Mouse (Mus musculus): ENCODE data around the gene Rnaseh1. TPM values are rescaled to one million over a fixed set of nuclear protein-coding genes. Genes with fewer than 3 reads are reported as not detected.

The Rnaseh1 gene
- polyA plus RNA-seq, 1 experiment from 2014 or later = 19.6 TPM

DNA sequence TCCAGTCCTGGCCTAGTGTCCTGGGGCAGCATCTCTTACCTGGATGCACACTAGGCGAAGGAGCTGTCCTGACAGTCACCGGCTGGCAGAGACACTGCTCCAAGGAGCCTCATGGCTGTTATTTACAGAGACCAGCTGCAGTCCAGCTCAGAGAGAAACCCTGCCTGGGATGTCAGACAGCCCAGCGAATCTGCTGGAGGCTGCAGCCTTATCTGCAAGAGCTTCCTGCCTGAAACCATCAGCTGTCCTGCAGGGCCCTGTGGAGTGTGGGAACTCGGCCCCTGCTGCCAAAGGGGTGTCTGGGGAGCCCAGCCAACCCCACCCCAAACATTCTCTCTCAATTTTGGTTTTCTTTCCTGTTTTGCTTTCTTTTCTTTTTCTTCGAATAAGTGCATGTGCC is 26.2 kb upstream of the Rnaseh1 start, which contains the start of gene Colec11:
Colec11 (minus strand) TSS at position 183 of the 400 bp plus-strand sequence.
- H3K4me3 ChIP-seq = 0 out of 2 replicates have a peak within 1 kb of the TSS, but pooled peaks have one; percentile 20

DNA sequence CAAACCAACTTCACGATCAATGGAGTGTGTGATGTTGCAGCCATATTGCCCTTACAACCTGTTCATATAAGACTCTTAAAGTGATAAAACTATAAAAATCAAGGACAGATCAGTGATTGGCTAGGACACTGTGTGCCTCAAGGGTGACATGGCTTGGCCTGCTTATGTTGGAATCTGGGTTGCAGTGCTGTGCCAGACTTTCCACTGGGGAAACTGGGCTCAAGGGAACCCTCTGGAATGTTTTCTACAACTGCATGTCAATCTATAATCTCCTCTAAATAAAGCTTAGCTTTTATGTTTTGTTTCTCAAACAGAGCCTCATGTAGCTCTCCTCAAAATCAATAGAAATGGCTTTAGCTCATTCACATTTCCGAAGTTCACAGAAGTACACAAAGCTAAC is 25.2 kb upstream of the Rnaseh1 start:
- H3K36me3 ChIP-seq = peaks cover 16% of the 10 kb centered on the region
- 75% methylated on average over 2 of the region's 2 CpGs for WGBS
- no peak overlapping the region for H3K9ac ChIP-seq
- H3K9me3 ChIP-seq = no peaks in the 10 kb centered on the region
- H3K4me3 ChIP-seq = no peak overlapping the region
- H3K4me2 ChIP-seq = no peak overlapping the region
- peaks cover 37% of the 10 kb centered on the region for H3K4me1 ChIP-seq
- no peak for ATAC-seq (ENCODE audit: extremely low read depth, insufficient number of reproducible peaks, low FRiP score, low TSS enrichment)
- H3K27me3 ChIP-seq (replicated peaks) = no peaks in the 10 kb centered on the region
- no peak overlapping the region for H3K27ac ChIP-seq (replicated peaks)

More for the DNA sequence above, 26.2 kb upstream of the Rnaseh1 start, which contains the start of gene Colec11:
- Histone ChIP-seq H3K27me3 (replicated peaks) (no peaks in the 10 kb centered on the region), H3K4me2 (peak within 1 kb of the TSS; percentile 62), H3K4me1 (peaks cover 37% of the 10 kb centered on the region), H3K9ac (peak within 1 kb of the TSS; percentile 58; the same call in 1 of the 2 replicates), H3K36me3 (peaks cover 6% of the 10 kb centered on the region), H3K9me3 (no peaks in the 10 kb centered on the region), H3K27ac (replicated peaks) (peak within 1 kb of the TSS; percentile 69)
- WGBS = 10% methylated on average over 5 of the region's 5 CpGs
- no peak for ATAC-seq (ENCODE audit: extremely low read depth, insufficient number of reproducible peaks, low FRiP score, low TSS enrichment)

DNA sequence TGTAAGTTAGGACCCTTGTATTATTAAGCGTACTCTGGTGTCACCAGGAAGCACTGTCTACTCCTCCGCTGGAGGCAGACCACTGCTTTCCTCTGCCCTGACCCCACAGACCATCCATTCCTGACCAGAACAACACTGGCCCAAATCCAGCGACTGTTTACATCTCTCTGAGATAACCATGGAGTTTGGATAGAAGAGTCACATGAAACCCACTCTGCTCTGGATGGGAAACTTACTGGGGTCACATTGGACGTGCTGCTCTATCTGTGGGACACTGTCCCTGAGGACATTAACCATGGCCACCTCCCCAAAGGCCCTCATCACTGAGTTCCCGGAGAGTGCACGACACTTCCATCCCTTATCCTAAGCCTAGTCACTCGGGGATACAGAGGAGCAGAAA is 24.0 kb upstream of the Rnaseh1 start:
- no peaks in the 10 kb centered on the region for H3K27me3 ChIP-seq (replicated peaks)
- no peak for ATAC-seq (ENCODE audit: extremely low read depth, insufficient number of reproducible peaks, low FRiP score, low TSS enrichment)
- peaks cover 37% of the 10 kb centered on the region for H3K4me1 ChIP-seq
- no peak overlapping the region for H3K4me3 ChIP-seq
- H3K9ac ChIP-seq = no peak overlapping the region
- no peak overlapping the region for H3K4me2 ChIP-seq
- WGBS = 58% methylated on average over 7 of the region's 7 CpGs
- H3K27ac ChIP-seq (replicated peaks) = no peak overlapping the region
- peaks cover 28% of the 10 kb centered on the region for H3K36me3 ChIP-seq
- no peaks in the 10 kb centered on the region for H3K9me3 ChIP-seq

DNA sequence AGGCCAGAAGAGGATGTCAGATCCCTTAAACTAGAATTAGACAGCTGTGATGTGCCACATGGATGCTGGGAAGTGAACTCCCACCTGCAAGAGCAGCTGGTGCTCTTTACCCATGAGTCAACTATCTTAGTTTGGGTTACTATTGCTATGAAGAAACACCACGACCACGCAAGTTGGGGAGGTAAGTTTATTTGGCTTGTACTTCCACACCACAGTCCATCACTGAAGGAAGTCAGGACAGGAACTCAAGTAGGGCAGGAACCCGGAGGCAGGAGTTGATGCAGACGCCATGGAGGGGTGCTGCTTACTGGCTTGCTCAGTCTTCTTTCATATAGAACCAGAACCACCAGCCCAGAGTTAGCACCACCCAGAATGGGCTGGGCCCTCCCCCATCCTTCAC is 22.3 kb upstream of the Rnaseh1 start:
- H3K36me3 ChIP-seq = peaks cover 45% of the 10 kb centered on the region
- H3K4me3 ChIP-seq = no peak overlapping the region
- peaks cover 23% of the 10 kb centered on the region for H3K4me1 ChIP-seq
- H3K9me3 ChIP-seq = no peaks in the 10 kb centered on the region
- 59% methylated on average over 4 of the region's 4 CpGs for WGBS
- H3K27ac ChIP-seq (replicated peaks) = no peak overlapping the region
- H3K27me3 ChIP-seq (replicated peaks) = no peaks in the 10 kb centered on the region
- H3K4me2 ChIP-seq = no peak overlapping the region
- no peak overlapping the region for H3K9ac ChIP-seq
- ATAC-seq (ENCODE audit: extremely low read depth, insufficient number of reproducible peaks, low FRiP score, low TSS enrichment) = no peak

DNA sequence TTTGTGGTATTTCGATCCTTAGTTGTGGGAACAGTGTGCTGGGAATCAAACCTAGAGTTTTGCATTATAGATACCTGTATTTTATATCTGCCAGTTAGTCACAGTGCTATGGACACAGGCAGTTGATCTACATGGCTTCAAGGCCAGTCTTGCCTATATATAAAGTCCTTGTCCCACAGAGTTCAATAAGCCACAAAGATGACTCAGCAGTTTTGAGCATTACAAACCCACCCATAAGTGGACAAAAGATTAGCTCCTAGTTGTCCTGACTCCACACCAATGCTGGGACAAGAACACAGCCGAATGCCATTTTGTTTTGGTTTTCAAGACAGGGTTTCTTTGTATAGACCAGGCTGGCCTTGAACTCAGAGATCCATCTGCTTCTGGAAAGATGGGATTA is 21.0 kb upstream of the Rnaseh1 start:
- H3K4me3 ChIP-seq = no peak overlapping the region
- H3K4me1 ChIP-seq = peaks cover 22% of the 10 kb centered on the region
- WGBS = 91% methylated on average over 2 of the region's 2 CpGs
- H3K27me3 ChIP-seq (replicated peaks) = no peaks in the 10 kb centered on the region
- H3K9ac ChIP-seq = no peak overlapping the region
- peaks cover 58% of the 10 kb centered on the region for H3K36me3 ChIP-seq
- no peaks in the 10 kb centered on the region for H3K9me3 ChIP-seq
- H3K27ac ChIP-seq (replicated peaks) = no peak overlapping the region
- no peak overlapping the region for H3K4me2 ChIP-seq
- ATAC-seq (ENCODE audit: extremely low read depth, insufficient number of reproducible peaks, low FRiP score, low TSS enrichment) = no peak

DNA sequence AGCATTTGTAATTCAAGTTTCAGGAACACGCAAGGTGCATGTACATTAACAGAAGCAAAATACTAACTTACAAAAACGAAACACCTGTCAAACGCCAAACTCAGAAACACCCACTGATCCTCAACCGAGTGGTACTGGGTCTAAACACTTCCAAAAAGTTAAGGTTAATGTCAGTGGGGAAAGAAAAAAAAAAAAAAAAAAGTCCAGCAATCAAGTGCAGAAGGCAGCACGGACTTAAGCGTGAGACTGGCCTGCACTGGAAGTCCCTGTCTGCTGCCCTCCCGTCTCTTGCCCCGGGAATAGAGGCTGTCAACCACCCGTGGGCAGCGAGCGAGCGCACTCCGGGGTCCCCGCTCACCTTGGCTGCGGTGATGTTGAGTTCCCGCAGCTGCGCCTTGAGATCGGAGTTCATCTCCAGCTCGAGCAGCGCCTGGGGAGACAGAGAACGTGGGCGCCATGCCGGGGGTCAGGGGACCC is 14.3 kb upstream of the Rnaseh1 start:
- no peaks in the 10 kb centered on the region for H3K9me3 ChIP-seq
- H3K4me1 ChIP-seq = peaks cover 24% of the 10 kb centered on the region
- H3K4me3 ChIP-seq = peak overlapping the region; percentile 85
- peak overlapping the region; percentile 87 for H3K4me2 ChIP-seq
- WGBS = 1% methylated on average over 23 of the region's 23 CpGs
- H3K27me3 ChIP-seq (replicated peaks) = no peaks in the 10 kb centered on the region
- peak overlapping the region; percentile 97 for H3K9ac ChIP-seq
- peaks cover 47% of the 10 kb centered on the region for H3K36me3 ChIP-seq
- peak overlapping the region; percentile 87 for H3K27ac ChIP-seq (replicated peaks)
- 0 out of 2 replicates have a peak, but pooled peaks have one; percentile 6 for ATAC-seq (ENCODE audit: extremely low read depth, insufficient number of reproducible peaks, low FRiP score, low TSS enrichment)

DNA sequence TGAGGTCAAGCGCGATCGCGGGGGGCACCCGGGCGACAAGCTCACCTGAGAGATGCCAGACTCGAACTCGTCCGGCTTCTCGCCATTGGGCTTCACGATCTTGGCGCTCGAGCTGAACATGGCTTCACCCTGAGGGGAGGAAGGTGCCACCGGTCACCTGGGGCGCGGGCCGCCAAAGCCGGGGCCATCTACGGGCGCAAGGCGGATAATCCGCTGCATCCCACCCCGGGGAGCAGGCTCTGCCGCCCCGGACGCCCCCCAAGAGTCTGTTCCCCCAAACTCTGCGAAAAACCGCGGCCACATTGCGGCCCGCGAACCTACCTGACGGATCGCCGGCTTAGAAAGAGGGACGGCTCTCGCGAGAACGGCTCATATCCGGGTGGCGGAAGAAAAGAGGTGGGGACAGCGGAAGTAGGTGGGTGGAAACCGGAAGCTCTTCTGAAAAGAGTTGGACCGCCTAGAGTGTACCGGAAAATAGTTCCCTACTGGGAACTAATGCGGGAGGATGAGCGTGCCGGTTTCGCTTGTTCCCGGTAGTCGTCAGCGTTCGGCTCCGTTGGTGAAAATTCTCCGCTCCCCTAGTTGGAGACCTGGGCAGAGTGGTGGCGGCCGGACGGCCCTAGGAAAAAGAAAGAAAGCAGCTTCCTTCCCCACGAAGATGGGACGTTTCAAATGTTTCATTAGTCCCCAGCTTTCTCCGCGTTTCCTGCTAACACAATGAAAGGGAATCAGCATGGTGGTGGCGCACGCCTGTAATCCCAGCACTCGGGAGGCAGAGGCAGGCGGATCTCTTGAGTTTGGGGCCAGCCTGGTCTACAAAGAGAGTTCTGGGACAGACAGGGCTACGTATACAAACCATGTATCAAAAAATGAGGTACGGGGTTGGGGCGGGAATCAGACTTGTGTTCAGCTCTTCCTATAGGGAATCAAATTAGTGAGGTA is 13.6 kb upstream of the Rnaseh1 start, which contains the start of gene Rps7:
Rps7 (minus strand) TSS at position 419 of the 942 bp plus-strand sequence.
- peak; percentile 87 for ATAC-seq (ENCODE audit: extremely low read depth, insufficient number of reproducible peaks, low FRiP score, low TSS enrichment)
- peaks cover 24% of the 10 kb centered on the region for H3K4me1 ChIP-seq
- H3K9ac ChIP-seq = peak within 1 kb of the TSS; percentile 97
- H3K9me3 ChIP-seq = no peaks in the 10 kb centered on the region
- peak within 1 kb of the TSS; percentile 87 for H3K27ac ChIP-seq (replicated peaks)
- H3K4me2 ChIP-seq = peak within 1 kb of the TSS; percentile 87
- peaks cover 40% of the 10 kb centered on the region for H3K36me3 ChIP-seq
- 4% methylated on average over 69 of the region's 69 CpGs for WGBS
- H3K27me3 ChIP-seq (replicated peaks) = no peaks in the 10 kb centered on the region
- H3K4me3 ChIP-seq = peak within 1 kb of the TSS; percentile 85

DNA sequence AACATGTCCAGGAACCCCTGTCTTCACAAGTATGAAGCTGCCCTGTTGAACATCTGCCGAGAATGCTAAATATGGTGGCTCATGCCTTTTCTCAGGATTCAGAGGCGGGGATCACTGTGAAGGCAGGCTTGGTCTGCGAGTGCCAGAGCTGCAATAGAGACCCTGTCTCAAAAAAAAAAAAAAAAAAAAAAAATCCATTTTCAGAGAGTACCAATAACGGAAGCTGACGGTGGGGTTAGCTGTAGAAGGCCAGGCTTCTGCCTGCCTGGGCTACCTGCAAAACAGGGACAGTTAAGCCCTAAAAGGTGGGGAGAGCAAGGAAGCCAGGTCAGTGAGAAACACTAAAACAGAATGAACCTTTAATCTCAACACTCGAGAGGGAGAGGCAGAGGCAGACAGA is 12.9 kb upstream of the Rnaseh1 start:
- Histone ChIP-seq H3K4me3 (peak overlapping the region; percentile 85), H3K9me3 (no peaks in the 10 kb centered on the region)

DNA sequence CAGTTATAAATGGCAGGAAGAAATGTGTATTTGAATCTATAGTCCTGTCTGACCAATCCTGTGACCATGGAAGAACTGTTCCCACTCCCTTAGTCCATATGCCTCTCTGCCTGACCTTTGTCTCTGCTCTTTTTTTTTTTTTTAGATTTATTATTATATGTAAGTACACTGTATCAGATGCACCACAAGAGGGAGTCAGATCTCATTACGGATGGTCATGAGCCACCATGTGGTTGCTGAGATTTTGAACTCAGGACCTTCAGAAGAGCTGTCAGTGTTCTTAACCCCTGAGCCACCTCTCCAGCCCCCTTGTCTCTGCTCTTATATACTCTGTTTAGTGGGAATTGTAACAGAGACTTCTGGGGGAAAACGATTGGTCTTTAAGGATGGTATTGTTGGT is 10.6 kb upstream of the Rnaseh1 start:
- Histone ChIP-seq H3K27ac (replicated peaks) (no peak overlapping the region), H3K4me3 (no peak overlapping the region), H3K4me2 (no peak overlapping the region), H3K36me3 (peaks cover 10% of the 10 kb centered on the region), H3K9ac (no peak overlapping the region), H3K4me1 (peaks cover 11% of the 10 kb centered on the region), H3K9me3 (no peaks in the 10 kb centered on the region), H3K27me3 (replicated peaks) (peaks cover 15% of the 10 kb centered on the region)
- 66% methylated on average over 2 of the region's 2 CpGs for WGBS
- ATAC-seq (ENCODE audit: extremely low read depth, insufficient number of reproducible peaks, low FRiP score, low TSS enrichment) = no peak

More for the DNA sequence above, 12.9 kb upstream of the Rnaseh1 start:
- Histone ChIP-seq H3K36me3 (peaks cover 32% of the 10 kb centered on the region), H3K4me1 (peaks cover 24% of the 10 kb centered on the region), H3K4me2 (peak overlapping the region; percentile 87), H3K27me3 (replicated peaks) (no peaks in the 10 kb centered on the region), H3K9ac (peak overlapping the region; percentile 81; the same call in 1 of the 2 replicates), H3K27ac (replicated peaks) (no peak overlapping the region)
- no peak for ATAC-seq (ENCODE audit: extremely low read depth, insufficient number of reproducible peaks, low FRiP score, low TSS enrichment)
- 77% methylated on average over 6 of the region's 6 CpGs for WGBS

DNA sequence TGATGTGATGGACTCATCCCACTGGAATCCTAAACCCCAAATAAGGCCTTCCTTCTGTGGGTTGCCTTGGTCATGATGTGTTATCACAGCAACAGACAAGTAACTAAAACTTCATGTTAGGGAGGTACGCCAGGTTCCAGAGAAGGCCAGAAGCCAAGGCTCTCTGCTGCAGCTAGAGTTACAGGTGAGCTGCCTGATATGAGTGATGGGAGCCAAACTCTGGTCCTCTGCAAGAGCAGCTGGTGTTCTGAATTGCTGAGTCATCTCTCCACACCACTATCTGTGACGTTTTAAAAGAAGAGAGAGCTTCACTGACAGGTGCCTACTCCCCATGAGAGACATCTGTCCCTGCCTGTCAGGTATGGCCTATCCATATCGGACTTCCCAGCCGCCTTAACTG is 13.2 kb downstream of the Rnaseh1 start:
- Histone ChIP-seq H3K4me2 (no peak overlapping the region), H3K9ac (no peak overlapping the region), H3K27ac (replicated peaks) (no peak overlapping the region), H3K4me3 (no peak overlapping the region), H3K9me3 (no peaks in the 10 kb centered on the region), H3K36me3 (peaks cover 42% of the 10 kb centered on the region), H3K27me3 (replicated peaks) (no peaks in the 10 kb centered on the region), H3K4me1 (peaks cover 15% of the 10 kb centered on the region)
- WGBS = 67% methylated on average over 4 of the region's 4 CpGs
- no peak for ATAC-seq (ENCODE audit: extremely low read depth, insufficient number of reproducible peaks, low FRiP score, low TSS enrichment)

DNA sequence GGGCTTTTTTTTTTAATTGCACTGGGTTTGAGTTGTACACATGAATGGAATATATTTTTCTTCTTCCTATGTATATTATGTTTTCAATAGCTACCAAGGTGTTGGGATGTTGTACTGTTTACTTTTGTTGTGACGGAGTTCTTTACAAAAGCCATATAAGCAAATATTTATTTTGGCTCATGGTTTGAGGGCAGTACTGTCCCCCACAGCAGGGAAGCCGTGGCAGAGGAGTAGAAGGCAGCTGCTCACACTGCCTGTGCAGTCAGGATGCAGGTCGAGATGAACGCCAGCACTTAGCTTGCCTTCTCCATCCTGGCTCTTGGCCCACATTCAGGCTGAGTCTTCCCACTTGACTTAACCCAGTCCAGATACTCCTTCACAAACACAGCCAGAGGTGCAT is 17.3 kb downstream of the Rnaseh1 start:
- Histone ChIP-seq H3K9ac (no peak overlapping the region), H3K4me1 (peaks cover 17% of the 10 kb centered on the region), H3K36me3 (peaks cover 4% of the 10 kb centered on the region; the same call in 1 of the 2 replicates), H3K4me2 (no peak overlapping the region), H3K27me3 (replicated peaks) (no peaks in the 10 kb centered on the region), H3K9me3 (no peaks in the 10 kb centered on the region), H3K4me3 (no peak overlapping the region), H3K27ac (replicated peaks) (no peak overlapping the region)
- WGBS = 52% methylated on average over 4 of the region's 4 CpGs
- ATAC-seq (ENCODE audit: extremely low read depth, insufficient number of reproducible peaks, low FRiP score, low TSS enrichment) = no peak
